In genomic region chr19:32360546-32360945, GRCm38 (mm10) we compare ENCODE assay signal across 13 mouse cellular contexts.
"Had no signal": no experiment of that assay in that cellular context is flagged by ENCODE, and none has a peak within 500 bp of the region (broad histone marks: within the 10 kb centered on the region; RNA-seq: fewer than 3 reads in every experiment).

No protein-coding gene starts in this region.

- H3K4me2 ChIP-seq: limb, embryonic 13.5 days; lung, embryonic 14.5 days; midbrain, embryonic 12.5 days had no signal

- H3K36me3 ChIP-seq: limb, embryonic 13.5 days; midbrain, embryonic 12.5 days had no signal

- H3K27ac ChIP-seq: kidney, postnatal 0 days; layer of hippocampus, adult 2 months; limb, embryonic 13.5 days; midbrain, embryonic 12.5 days had no signal

- H3K27me3 ChIP-seq: limb, embryonic 13.5 days; megakaryocyte, embryonic 14.5 days; midbrain, embryonic 12.5 days had no signal

- H3K9ac ChIP-seq: limb, embryonic 13.5 days; lung, embryonic 14.5 days; midbrain, embryonic 12.5 days had no signal

- H3K9me3 ChIP-seq: limb, embryonic 13.5 days; megakaryocyte, embryonic 14.5 days; midbrain, embryonic 12.5 days had no signal

- DNase-seq: kidney, adult 11 months; kidney, adult 9 months; kidney, postnatal 36 days; lung, embryonic 14.5 days; lung, postnatal 10 days; lung, postnatal 4 days; right cerebral cortex, postnatal 14 days; thymus, postnatal 36 days had no signal

- H3K4me3 ChIP-seq: layer of hippocampus, adult 2 months; limb, embryonic 13.5 days; megakaryocyte, embryonic 14.5 days; midbrain, embryonic 12.5 days had no signal
